Mouse (Mus musculus): ENCODE results near the gene Wdfy4.

DNA sequence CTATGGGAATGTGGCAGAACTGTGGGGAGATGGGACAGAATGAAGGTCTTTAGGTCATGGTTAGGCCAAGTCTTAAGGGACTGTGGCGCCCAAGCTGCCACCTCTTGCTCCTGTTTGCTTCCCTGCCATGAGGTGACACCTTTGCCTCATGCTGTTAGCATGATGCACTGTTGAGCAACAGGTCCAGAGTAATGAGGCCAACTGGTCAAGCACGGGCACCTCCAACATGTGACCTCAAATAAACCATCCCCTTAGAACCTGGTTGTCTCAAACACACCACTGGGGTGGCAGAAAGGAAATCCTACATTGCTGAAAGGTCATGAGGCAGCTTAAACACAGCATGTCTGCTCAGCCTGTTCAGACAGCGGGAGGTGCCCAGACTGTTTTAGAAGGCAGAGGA, 166.3 kb downstream of the Wdfy4 start:
- TF ChIP-seq POLR2A (IDR thresholded peaks at IDR 0.05; ENCODE audit: insufficient read depth, low read depth, low read length) (no peak), CTCF (IDR thresholded peaks at IDR 0.05) (no peak)
